Mouse (Mus musculus): ENCODE measurements around the gene Ccdc174. TPM values are rescaled to one million over a fixed set of nuclear protein-coding genes. Genes with fewer than 3 reads are reported as not detected.

Ccdc174 gene
- total RNA-seq, 4 experiments from 2014 or later = 33.4 to 61.1 (median 37.6) TPM

DNA sequence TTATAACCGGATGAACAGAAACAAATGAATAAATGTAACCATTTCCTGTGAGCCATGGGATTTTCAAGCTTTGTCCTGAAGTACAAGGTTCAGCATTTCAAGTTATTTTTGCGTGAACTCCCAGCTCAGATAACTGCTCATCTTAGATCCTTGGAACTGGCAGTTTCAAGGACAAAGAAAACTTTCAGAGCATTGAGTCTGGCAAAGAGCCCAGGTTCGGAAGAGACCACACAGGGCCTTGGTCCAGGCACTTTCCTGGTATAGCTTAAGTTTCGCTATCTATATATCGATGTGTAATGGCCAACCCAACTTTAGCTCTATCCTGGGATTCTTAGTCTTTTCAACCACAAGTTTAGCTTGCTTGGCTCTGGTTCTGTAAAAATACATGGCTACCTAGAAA lies 53.4 kb downstream of the Ccdc174 start:
- peak; percentile 34 for DNase-seq

DNA sequence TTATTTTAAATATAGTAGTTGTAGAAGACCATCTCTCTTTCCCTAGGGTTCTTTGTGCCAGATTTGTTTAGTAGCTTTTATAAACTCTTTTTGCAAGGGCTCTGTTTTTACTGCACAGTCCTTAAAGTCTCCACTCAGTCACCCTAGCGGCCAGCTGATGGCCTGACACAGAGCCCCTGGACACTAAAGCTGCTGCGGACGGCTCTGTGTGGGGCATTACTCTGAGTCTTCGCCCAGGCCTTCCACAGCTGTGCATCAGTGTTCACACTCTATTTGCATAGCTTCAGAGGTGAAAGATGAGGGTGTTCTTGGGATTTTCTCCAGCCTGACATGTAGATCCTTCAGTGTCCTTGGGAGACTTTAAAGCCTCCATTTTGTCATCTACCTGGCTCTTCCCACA lies 60.6 kb downstream of the Ccdc174 start:
- no peak for DNase-seq

DNA sequence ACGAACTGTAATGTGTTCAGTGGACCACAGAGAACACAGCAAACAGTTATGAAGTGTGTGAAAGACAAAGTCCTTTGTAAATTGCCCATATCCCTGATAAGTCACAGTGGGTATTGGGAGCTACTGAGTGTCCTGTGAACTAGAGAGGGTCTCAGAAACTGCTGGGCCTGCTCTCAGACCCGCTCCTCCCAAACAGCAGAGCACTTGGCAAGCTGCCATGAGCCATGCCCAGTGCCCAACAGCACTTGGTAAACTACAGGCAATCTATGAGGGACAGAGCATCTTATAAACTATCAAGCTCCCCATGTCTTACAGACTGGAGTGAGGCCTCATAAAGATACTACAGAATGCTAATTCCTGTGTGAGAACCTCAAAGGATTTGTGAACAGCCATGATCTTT lies 70.6 kb downstream of the Ccdc174 start:
- no peak for DNase-seq

Other genes with a start within 250 kb of the Ccdc174 start
- gene Slc6a6, start 194.0 kb upstream of the Ccdc174 start, total RNA-seq (2022) = 100 to 1,000 TPM; 468 to 562 (median 518) TPM
- 1 to 10 TPM; 3.0 to 4.7 (median 4.1) TPM for gene Grip2, start 50.8 kb upstream of the Ccdc174 start, total RNA-seq (2022)
- 1 to 10 TPM; 2.0 to 4.0 (median 3.0) TPM for gene 4930590J08Rik, start 24.8 kb downstream of the Ccdc174 start, total RNA-seq (2022)
- gene Fgd5, start 100.8 kb downstream of the Ccdc174 start, total RNA-seq (2022) = 10 to 100 TPM; 11.2 to 22.4 (median 19.7) TPM
- gene Nr2c2, start 213.3 kb downstream of the Ccdc174 start, total RNA-seq (2022) = 10 to 100 TPM; 41.2 to 57.1 (median 45.4) TPM

All from adrenal gland, adult 8-10 months (tissue).